ENCODE assay signal across 26 mouse cellular contexts in genomic region chr3:105436971-105437370, GRCm38 (mm10). TPM values are rescaled to one million over a fixed set of nuclear protein-coding genes. Genes with fewer than 3 reads are reported as not detected.
DNase-seq lines count a peak whose midpoint lies in the region; ATAC-seq and TF ChIP-seq lines count a peak whose summit lies in the region.
"Had no signal": no experiment of that assay in that cellular context is flagged by ENCODE, and none has a peak within 500 bp of the region (broad histone marks: within the 10 kb centered on the region; RNA-seq: fewer than 3 reads in every experiment).

No protein-coding gene starts in this region.

- no peak for ATAC-seq in CD4-positive, CD25-positive, alpha-beta regulatory T cell, adult 4 months
- ATAC-seq: activated CD4-positive, CD25-positive, alpha-beta regulatory T cell, adult 4 months; Patski had no signal

- H3K4me1 ChIP-seq in lung, adult 2 months (ENCODE audit: control insufficient read depth, insufficient read depth, low read length), result no peaks in the 10 kb centered on the region
- H3K4me1 ChIP-seq: embryonic facial prominence, embryonic 13.5 days; embryonic facial prominence, embryonic 15.5 days; forebrain, embryonic 10.5 days; forebrain, embryonic 15.5 days had no signal

- TF ChIP-seq POLR2A in lung, adult 2 months (IDR thresholded peaks at IDR 0.05; ENCODE audit: borderline replicate concordance, extremely low read depth, low read depth, low read length), result no peak

- 65% methylated on average over 11 of the region's 11 CpGs for WGBS in lung, adult 2 months

- DNase-seq in lung, adult 18-20 months, result peak; percentile 47 to 54
- no peak for DNase-seq in lung, adult 2 months
- DNase-seq in lung, postnatal 14 days, result peak; percentile 6
- DNase-seq in lung, postnatal 4 days, result no peak
- DNase-seq in lung, postnatal 25 days (ENCODE audit: low spot score), result peak; percentile 3
- no peak for DNase-seq in layer of hippocampus, postnatal 25 days (ENCODE audit: extremely low spot score in 1 of 2, low spot score in 1 of 2)
- DNase-seq: adrenal gland, adult 8-10 months; adrenal gland, postnatal 14 days; adrenal gland, postnatal 36 days; cerebellum, adult 11-12 months; cerebellum, adult 2 months; cerebellum, adult 9-10 months; cerebellum, postnatal 10 days; cerebellum, postnatal 25 days; embryo, embryonic 11 days had no signal

- no peak for TF ChIP-seq CTCF in lung, adult 2 months (IDR thresholded peaks at IDR 0.05; ENCODE audit: insufficient read depth, low read length)

- no peak overlapping the region for H3K4me3 ChIP-seq in lung, adult 2 months (replicated peaks; ENCODE audit: extremely low read depth, low read depth, low read length)
- H3K4me3 ChIP-seq: embryonic facial prominence, embryonic 13.5 days; embryonic facial prominence, embryonic 15.5 days; erythroblast, embryonic 14.5 days; forebrain, embryonic 10.5 days; forebrain, embryonic 12.5 days; forebrain, embryonic 15.5 days had no signal

RNA-seq across cellular contexts. Expression of gene Kcnd3, which starts 15.2 kb away (rescaled TPM):
- polyA plus RNA-seq in lung, adult 2 months (2012; rRNA removed), result 1.6 and 1.7 TPM in 2 replicates
- 10 to 100 TPM; 50.9 to 53.7 TPM for total RNA-seq in layer of hippocampus, postnatal 25 days (2021)
- polyA plus RNA-seq in CD4-positive, CD25-positive, alpha-beta regulatory T cell, adult 4 months (2017; shearing (Covaris generic)), result under 1 TPM in 1 of 2 experiments, not detected in 1; 0.12 TPM
- total RNA-seq: CH12.LX had no signal
- polyA plus RNA-seq: activated CD4-positive, CD25-positive, alpha-beta regulatory T cell, adult 4 months; erythroblast, embryonic 14.5 days; G1E had no signal

Comparison
In these comparisons a context has a peak if more than half of its experiments do, and no peak if none do; other contexts are left out.
1. DNase-seq: peak in lung, adult 18-20 months (2 of 2), lung, postnatal 14 days (single experiment) and lung, postnatal 25 days (single experiment); none in lung, adult 2 months (single experiment), lung, postnatal 4 days (0 of 2) and layer of hippocampus, postnatal 25 days (0 of 2).